Mouse (Mus musculus) kidney, postnatal 25 days (tissue): ENCODE results near the gene Ric3.

Experiments used
- DNase-seq, 2 experiments: peaks; one replicate each; pipeline ENCODE4 v3.0.0; 2021; ENCODE audit warnings: mixed read lengths in 2 of 2

The Ric3 gene

GRCm38 (mm10) chr7:109039445-109039844, 43.7 kb downstream of the Ric3 start:
- DNase-seq, result no peak

- no peak for DNase-seq
Measured at GRCm38 (mm10) chr7:109038987-109039386, 44.1 kb downstream of the Ric3 start.

- no peak for DNase-seq
Measured at GRCm38 (mm10) chr7:109038121-109038735, 44.9 kb downstream of the Ric3 start.

- no peak for DNase-seq
Measured at GRCm38 (mm10) chr7:109032054-109032453, 51.1 kb downstream of the Ric3 start.

- DNase-seq, result no peak
Measured at GRCm38 (mm10) chr7:109031331-109031730, 51.8 kb downstream of the Ric3 start.

- no peak for DNase-seq
Measured at GRCm38 (mm10) chr7:109029961-109030465, 53.1 kb downstream of the Ric3 start.

GRCm38 (mm10) chr7:109028204-109028603, 54.9 kb downstream of the Ric3 start:
- DNase-seq, result peak in 1 of 2 experiments; percentile 71

GRCm38 (mm10) chr7:109027721-109028120, 55.4 kb downstream of the Ric3 start:
- DNase-seq, result no peak

GRCm38 (mm10) chr7:109026976-109027375, 56.2 kb downstream of the Ric3 start:
- no peak for DNase-seq

GRCm38 (mm10) chr7:109025743-109026142, 57.4 kb downstream of the Ric3 start:
- DNase-seq, result no peak

- DNase-seq, result peak; percentile 58 to 75
Measured at GRCm38 (mm10) chr7:109021428-109021827, 61.7 kb downstream of the Ric3 start.

- no peak for DNase-seq
Measured at GRCm38 (mm10) chr7:109019243-109019642, 63.9 kb downstream of the Ric3 start.

GRCm38 (mm10) chr7:109016378-109016923, 66.7 kb downstream of the Ric3 start:
- no peak for DNase-seq

- DNase-seq, result no peak
Measured at GRCm38 (mm10) chr7:109014851-109015250, 68.3 kb downstream of the Ric3 start.

GRCm38 (mm10) chr7:109012998-109013625, 70.0 kb downstream of the Ric3 start:
- DNase-seq, result no peak

- no peak for DNase-seq
Measured at GRCm38 (mm10) chr7:109012575-109012974, 70.6 kb downstream of the Ric3 start.

- no peak for DNase-seq
Measured at GRCm38 (mm10) chr7:109011596-109012180, 71.4 kb downstream of the Ric3 start.

GRCm38 (mm10) chr7:109010720-109011595, 72.2 kb downstream of the Ric3 start:
- DNase-seq, result no peak

GRCm38 (mm10) chr7:109009260-109009659, 73.9 kb downstream of the Ric3 start:
- no peak for DNase-seq

- DNase-seq, result no peak
Measured at GRCm38 (mm10) chr7:109003653-109004052, 79.5 kb downstream of the Ric3 start.

- no peak for DNase-seq
Measured at GRCm38 (mm10) chr7:109001971-109002370, 81.2 kb downstream of the Ric3 start.

- DNase-seq, result peak in 1 of 2 experiments; percentile 25
Measured at GRCm38 (mm10) chr7:109000315-109000954, 82.7 kb downstream of the Ric3 start.
